Mouse (Mus musculus): ENCODE data around the gene Adra1b.

GRCm38 (mm10) chr11:43820552-43821460, 80.2 kb downstream of the Adra1b start:
- TF ChIP-seq CTCF (IDR thresholded peaks at IDR 0.05; ENCODE audit: insufficient read depth, low read depth, low read length) (no peak), POLR2A (IDR thresholded peaks at IDR 0.05; ENCODE audit: insufficient read depth, low read depth, low read length) (no peak)

All from olfactory bulb, adult 2 months (tissue).